In genomic region chr13:103977844-103978243, GRCm38 (mm10) we compare ENCODE assay signal across 10 mouse cellular contexts. TPM values are rescaled to one million over a fixed set of nuclear protein-coding genes. Genes with fewer than 3 reads are reported as not detected.
DNase-seq lines count a peak whose midpoint lies in the region; ATAC-seq lines count a peak whose summit lies in the region.
"Had no signal": no experiment of that assay in that cellular context is flagged by ENCODE, and none has a peak within 500 bp of the region (broad histone marks: within the 10 kb centered on the region; RNA-seq: fewer than 3 reads in every experiment).

No protein-coding gene starts in this region.

- H3K4me2 ChIP-seq in limb, embryonic 15.5 days = no peak overlapping the region
- no peak overlapping the region for H3K4me2 ChIP-seq in midbrain, embryonic 14.5 days (ENCODE audit: low read length)

- intact Hi-C loops in left cerebral cortex, postnatal 14 days (cut with DNase I) = no loop called here

- H3K9ac ChIP-seq in limb, embryonic 15.5 days = no peak overlapping the region
- H3K9ac ChIP-seq in midbrain, embryonic 14.5 days (replicated peaks; ENCODE audit: low read length) = no peak overlapping the region

- no peaks in the 10 kb centered on the region for H3K36me3 ChIP-seq in limb, embryonic 15.5 days
- no peaks in the 10 kb centered on the region for H3K36me3 ChIP-seq in midbrain, embryonic 14.5 days (ENCODE audit: control insufficient read depth, insufficient read depth, low read length)
- H3K36me3 ChIP-seq: midbrain, embryonic 10.5 days had no signal

- no peaks in the 10 kb centered on the region for H3K9me3 ChIP-seq in limb, embryonic 15.5 days
- peaks cover 2% of the 10 kb centered on the region; the same call in 1 of the 2 replicates for H3K9me3 ChIP-seq in midbrain, embryonic 14.5 days (ENCODE audit: control insufficient read depth, low read length)
- H3K9me3 ChIP-seq: midbrain, embryonic 10.5 days had no signal

- peak; percentile 64 to 87 for DNase-seq in adrenal gland, adult (ENCODE audit: inconsistent age in 2 of 2, low spot score in 1 of 2)
- no peak for DNase-seq in adrenal gland, postnatal 4 days (ENCODE audit: low spot score in 2 of 2)
- peak; percentile 60 for DNase-seq in MN1 (ENCODE audit: low spot score)
- DNase-seq in fibroblast of lung, adult 2 months (ENCODE audit: low read depth) = peak; percentile 88
- no peak for DNase-seq in cerebellum, adult 8-10 months
- no peak for DNase-seq in left cerebral cortex, postnatal 14 days (ENCODE audit: low spot score in 2 of 2)
- no peak for DNase-seq in midbrain, embryonic 14.5 days
- DNase-seq: right cerebral cortex, postnatal 25 days had no signal

- WGBS in limb, embryonic 15.5 days = 49% methylated on average over 6 of the region's 6 CpGs
- 79% methylated on average over 6 of the region's 6 CpGs for whole genome bisulfite sequencing in midbrain, embryonic 14.5 days

- H3K4me1 ChIP-seq in limb, embryonic 15.5 days = no peaks in the 10 kb centered on the region
- no peaks in the 10 kb centered on the region for H3K4me1 ChIP-seq in midbrain, embryonic 14.5 days (ENCODE audit: control insufficient read depth, insufficient read depth, low read length)
- H3K4me1 ChIP-seq: midbrain, embryonic 10.5 days had no signal

- ATAC-seq in limb, embryonic 15.5 days (ENCODE audit: insufficient number of reproducible peaks, low FRiP score, low TSS enrichment, low read depth) = 0 out of 2 replicates have a peak, but pooled peaks have one; percentile 44
- no peak for ATAC-seq in midbrain, embryonic 14.5 days (ENCODE audit: low FRiP score, low TSS enrichment)

- H3K27me3 ChIP-seq in limb, embryonic 15.5 days = no peaks in the 10 kb centered on the region
- no peaks in the 10 kb centered on the region for H3K27me3 ChIP-seq in midbrain, embryonic 14.5 days (ENCODE audit: control insufficient read depth, insufficient read depth, low read length)

- H3K4me3 ChIP-seq in limb, embryonic 15.5 days = no peak overlapping the region
- no peak overlapping the region for H3K4me3 ChIP-seq in midbrain, embryonic 14.5 days (replicated peaks; ENCODE audit: low read depth, low read length)
- H3K4me3 ChIP-seq: midbrain, embryonic 10.5 days had no signal

- peak overlapping the region; percentile 82 for H3K27ac ChIP-seq in limb, embryonic 15.5 days
- H3K27ac ChIP-seq in midbrain, embryonic 14.5 days (replicated peaks; ENCODE audit: low read depth, low read length) = no peak overlapping the region
- H3K27ac ChIP-seq: midbrain, embryonic 10.5 days had no signal

RNA-seq across cellular contexts. Expression of gene Erbin, which starts 57.5 kb away (rescaled TPM):
- total RNA-seq in adrenal gland, postnatal 4 days (2021) = 100 to 1,000 TPM; 114 to 128 TPM
- 15.4 and 20.3 TPM in 2 replicates for polyA plus RNA-seq in limb, embryonic 15.5 days (2015; fragmentation: Nextera tagmentation; extraction: Ambion mirVana)
- 10 to 100 TPM; 31.5 to 33.5 TPM for total RNA-seq in left cerebral cortex, postnatal 14 days (2021)
- 16.0 and 21.7 TPM in 2 replicates for polyA plus RNA-seq in midbrain, embryonic 14.5 days (2014; fragmentation: Nextera tagmentation; extraction: Ambion mirVana)

Comparison
In these comparisons a context has a peak if more than half of its experiments do, and no peak if none do; other contexts are left out.
1. DNase-seq: peak in adrenal gland, adult (2 of 2), MN1 (single experiment) and fibroblast of lung, adult 2 months (single experiment); none in adrenal gland, postnatal 4 days (0 of 2), cerebellum, adult 8-10 months (single experiment), left cerebral cortex, postnatal 14 days (0 of 2) and midbrain, embryonic 14.5 days (single experiment).